Mouse (Mus musculus): ENCODE results near the gene Txlng. TPM values are rescaled to one million over a fixed set of nuclear protein-coding genes. Genes with fewer than 3 reads are reported as not detected.

The Txlng gene
- total and polyA plus RNA-seq, 3 experiments = 24.3 to 115 (median 28.8) TPM

GRCm38 (mm10) chrX:162761716-162762395, 67.4 kb downstream of the Txlng start:
- peak; percentile 55 for DNase-seq (ENCODE audit: low read depth, low spot score)
- Histone ChIP-seq H3K4me3 (ENCODE audit: control insufficient read depth in 1 of 2, insufficient read depth in 1 of 2, low read depth in 2 of 2, low read length in 2 of 2) (peak overlapping the region; percentile 81 to 92), H3K9me3 (replicated peaks; ENCODE audit: insufficient read depth, low read length) (no peaks in the 10 kb centered on the region), H3K4me1 (ENCODE audit: control insufficient read depth in 1 of 2, insufficient read depth in 2 of 2, low read length in 2 of 2) (peaks cover 2 to 6% of the 10 kb centered on the region in 2 experiments), H3K27me3 (ENCODE audit: control insufficient read depth in 1 of 2, insufficient read depth in 2 of 2, low read length in 2 of 2) (no peaks in the 10 kb centered on the region), H3K79me2 (ENCODE audit: control insufficient read depth, insufficient read depth, low read length, poor library complexity) (peaks cover 51% of the 10 kb centered on the region), H3K9ac (ENCODE audit: control insufficient read depth, low read depth, low read length, poor library complexity, severe bottlenecking) (peak overlapping the region; percentile 100), H3K27ac (ENCODE audit: control insufficient read depth, low read depth, low read length) (peak overlapping the region; percentile 53), H3K36me3 (ENCODE audit: control insufficient read depth in 1 of 2, insufficient read depth in 2 of 2, low read length in 2 of 2) (peaks cover 29 to 34% of the 10 kb centered on the region in 2 experiments)
- TF ChIP-seq UBTF (IDR thresholded peaks at IDR 0.05; ENCODE audit: borderline replicate concordance, insufficient read depth, low read depth, low read length) = no peak
- no peak for TF ChIP-seq TBP (IDR thresholded peaks at IDR 0.05; ENCODE audit: low read depth, low read length)
- no peak for TF ChIP-seq USF2 (IDR thresholded peaks at IDR 0.05; ENCODE audit: borderline replicate concordance in 1 of 2, insufficient read depth in 1 of 2, low read depth in 1 of 2, low read length in 2 of 2)
- no peak for TF ChIP-seq ZC3H11A (IDR thresholded peaks at IDR 0.05; ENCODE audit: low read depth, low read length)
- no peak for TF ChIP-seq RAD21 (IDR thresholded peaks at IDR 0.05; ENCODE audit: low read depth, low read length)
- TF ChIP-seq ETS1 (IDR thresholded peaks at IDR 0.05; ENCODE audit: low read depth, low read length) = no peak
- no peak for TF ChIP-seq ZKSCAN1 (IDR thresholded peaks at IDR 0.05; ENCODE audit: low read depth, low read length)
- TF ChIP-seq CHD2 (IDR thresholded peaks at IDR 0.05; ENCODE audit: low read length) = no peak
- TF ChIP-seq SIN3A (IDR thresholded peaks at IDR 0.05; ENCODE audit: low read length) = no peak; the same call in 1 of the 2 replicates
- no peak for TF ChIP-seq RCOR1 (IDR thresholded peaks at IDR 0.05; ENCODE audit: low read depth, low read length)
- TF ChIP-seq EP300 (IDR thresholded peaks at IDR 0.05; ENCODE audit: low read depth in 1 of 2, low read length in 2 of 2) = no peak
- TF ChIP-seq POLR2AphosphoS5 (IDR thresholded peaks at IDR 0.05; ENCODE audit: borderline replicate concordance, low read depth, low read length) = no peak
- no peak for TF ChIP-seq CTCF (IDR thresholded peaks at IDR 0.05 in 2 of 3, conservative IDR thresholded peaks at IDR 0.05 in 1 of 3; ENCODE audit: control insufficient read depth in 1 of 3, insufficient read depth in 1 of 3, low read depth in 2 of 3, low read length in 3 of 3, poor library complexity in 1 of 3, severe bottlenecking in 1 of 3)
- no peak for TF ChIP-seq POLR2AphosphoS2 (IDR thresholded peaks at IDR 0.05; ENCODE audit: low read length)

DNA sequence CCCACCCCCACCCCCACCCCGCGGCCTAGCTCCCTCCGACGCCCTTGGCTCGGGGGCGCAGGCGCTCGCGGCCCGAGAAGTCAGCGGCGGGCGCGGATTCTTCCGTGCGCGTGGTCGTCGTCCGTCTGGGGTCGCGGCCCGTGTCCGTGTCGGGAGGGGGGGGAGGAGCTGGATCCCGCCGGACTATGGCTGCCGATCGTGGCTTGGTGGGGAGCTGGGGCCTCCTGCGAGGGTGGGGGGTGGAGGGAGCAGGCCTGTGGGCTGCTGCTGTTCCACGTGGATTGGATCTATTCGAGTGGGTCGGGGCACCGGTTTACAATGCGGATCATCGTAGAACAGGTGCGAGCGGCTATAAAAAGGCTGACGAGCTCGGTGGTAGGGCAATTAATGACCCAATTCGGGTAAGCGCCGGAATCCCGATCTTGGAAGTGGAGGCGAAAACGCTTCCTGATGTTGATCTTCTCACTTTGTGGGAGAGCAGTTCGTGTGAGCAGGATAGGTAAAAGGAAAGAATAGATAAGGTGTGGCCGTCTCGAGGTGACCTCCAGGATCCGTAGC, 68.2 kb downstream of the Txlng start:
- H3K4me3 ChIP-seq (ENCODE audit: control insufficient read depth in 1 of 2, insufficient read depth in 1 of 2, low read depth in 2 of 2, low read length in 2 of 2) = peak overlapping the region; percentile 81 to 92

More for the DNA sequence above, 68.2 kb downstream of the Txlng start:
- no peak for TF ChIP-seq CTCF (IDR thresholded peaks at IDR 0.05 in 2 of 3, conservative IDR thresholded peaks at IDR 0.05 in 1 of 3; ENCODE audit: control insufficient read depth in 1 of 3, insufficient read depth in 1 of 3, low read depth in 2 of 3, low read length in 3 of 3, poor library complexity in 1 of 3, severe bottlenecking in 1 of 3)
- TF ChIP-seq RCOR1 (IDR thresholded peaks at IDR 0.05; ENCODE audit: low read depth, low read length) = no peak
- peak; percentile 85; the same call in 1 of the 2 replicates for TF ChIP-seq MXI1 (IDR thresholded peaks at IDR 0.05; ENCODE audit: low read depth, low read length)
- TF ChIP-seq MYC (IDR thresholded peaks at IDR 0.05; ENCODE audit: low read depth, low read length) = 0 out of 2 replicates have a peak, but pooled peaks have one; percentile 20
- TF ChIP-seq SIN3A (IDR thresholded peaks at IDR 0.05; ENCODE audit: low read length) = 0 out of 2 replicates have a peak, but pooled peaks have one; percentile 3
- Histone ChIP-seq H3K27ac (ENCODE audit: control insufficient read depth, low read depth, low read length) (peak overlapping the region; percentile 53), H3K79me2 (ENCODE audit: control insufficient read depth, insufficient read depth, low read length, poor library complexity) (peaks cover 45% of the 10 kb centered on the region), H3K9ac (ENCODE audit: control insufficient read depth, low read depth, low read length, poor library complexity, severe bottlenecking) (peak overlapping the region; percentile 100), H3K36me3 (ENCODE audit: control insufficient read depth in 1 of 2, insufficient read depth in 2 of 2, low read length in 2 of 2) (peaks cover 25 to 31% of the 10 kb centered on the region in 2 experiments), H3K4me1 (ENCODE audit: control insufficient read depth in 1 of 2, insufficient read depth in 2 of 2, low read length in 2 of 2) (peaks cover 2 to 6% of the 10 kb centered on the region in 2 experiments), H3K27me3 (ENCODE audit: control insufficient read depth in 1 of 2, insufficient read depth in 2 of 2, low read length in 2 of 2) (no peaks in the 10 kb centered on the region), H3K9me3 (replicated peaks; ENCODE audit: insufficient read depth, low read length) (no peaks in the 10 kb centered on the region)
- DNase-seq (ENCODE audit: low read depth, low spot score) = peak; percentile 49
